Mouse (Mus musculus): ENCODE measurements around the gene Hsf2bp.

The Hsf2bp gene

DNA sequence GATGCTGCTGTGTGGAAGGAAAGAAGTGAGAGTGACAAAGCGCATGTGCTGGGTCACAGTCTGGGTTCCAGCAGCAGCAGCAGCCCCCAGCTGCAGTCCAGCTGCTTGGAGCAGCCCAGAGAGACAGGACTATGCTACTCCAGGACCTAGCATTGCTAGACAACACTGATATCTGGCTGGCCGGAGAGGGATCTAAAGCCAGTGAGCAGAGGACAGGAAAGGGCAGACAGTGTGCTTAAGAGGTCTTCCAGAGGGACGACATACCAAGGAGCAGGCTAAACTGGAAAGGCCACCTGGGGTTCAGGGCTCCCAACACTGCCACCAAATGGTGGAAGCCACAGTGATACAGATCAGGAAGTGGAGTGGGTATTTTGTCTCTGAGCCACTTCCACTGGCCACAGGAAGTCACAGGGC lies 99.0 kb downstream of the Hsf2bp start:
- DNase-seq (ENCODE audit: low spot score): peak; percentile 50

DNA sequence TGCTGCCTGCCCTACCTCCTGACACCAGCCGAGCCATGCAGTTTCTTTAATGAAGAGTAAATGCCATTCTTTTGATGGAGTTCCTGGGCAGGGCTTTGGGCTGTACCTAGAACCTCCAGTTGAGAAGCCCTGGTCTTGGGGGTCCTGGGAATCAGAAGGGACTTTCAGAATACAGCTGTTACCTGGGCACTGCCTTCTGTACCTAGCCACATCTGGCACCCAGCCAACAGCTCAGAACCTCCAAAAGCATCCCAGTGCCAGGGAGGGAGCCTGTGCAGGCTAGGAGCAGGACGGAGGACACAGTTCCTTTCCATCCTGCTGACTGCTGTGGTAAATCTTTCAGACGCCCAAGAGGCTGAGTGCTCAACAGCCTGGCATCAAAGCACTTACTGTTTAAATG lies 100.3 kb downstream of the Hsf2bp start:
- no peak for DNase-seq (ENCODE audit: low spot score)

DNA sequence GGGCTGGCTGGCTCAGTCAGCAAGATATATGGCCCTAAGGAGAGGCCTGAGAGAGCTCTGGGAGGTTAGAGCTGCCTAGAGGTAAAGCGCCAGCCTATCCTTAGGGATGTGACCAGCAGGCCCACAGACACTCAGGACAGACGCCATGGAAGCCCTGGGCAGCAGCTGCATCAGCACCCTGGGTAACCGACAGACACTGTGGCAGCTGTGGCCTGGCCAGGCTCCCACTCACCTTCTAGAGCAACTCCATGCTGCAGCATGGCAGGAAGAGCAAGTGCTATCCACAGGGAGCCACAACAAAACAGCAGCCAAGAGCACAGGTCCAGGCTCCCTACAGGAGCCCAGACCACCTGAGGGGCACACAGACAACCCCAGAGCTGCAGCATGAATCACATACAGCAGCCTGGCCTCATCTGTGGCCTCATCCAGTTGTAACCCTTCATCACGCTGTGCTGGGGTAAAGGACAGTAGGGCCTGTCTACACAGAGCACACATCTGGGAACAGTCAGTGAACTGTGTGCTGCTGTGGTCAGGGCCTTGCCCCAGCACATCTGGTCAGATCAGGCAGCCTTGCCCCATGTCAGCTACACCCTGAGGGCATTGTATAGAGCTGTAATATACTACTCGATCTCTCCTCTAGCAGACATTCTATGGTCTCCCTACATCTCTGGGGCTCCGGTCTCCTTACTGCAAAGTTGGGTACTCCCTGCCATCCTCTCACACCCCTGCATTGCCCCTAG lies 100.9 kb downstream of the Hsf2bp start:
- no peak for DNase-seq (ENCODE audit: low spot score)

DNA sequence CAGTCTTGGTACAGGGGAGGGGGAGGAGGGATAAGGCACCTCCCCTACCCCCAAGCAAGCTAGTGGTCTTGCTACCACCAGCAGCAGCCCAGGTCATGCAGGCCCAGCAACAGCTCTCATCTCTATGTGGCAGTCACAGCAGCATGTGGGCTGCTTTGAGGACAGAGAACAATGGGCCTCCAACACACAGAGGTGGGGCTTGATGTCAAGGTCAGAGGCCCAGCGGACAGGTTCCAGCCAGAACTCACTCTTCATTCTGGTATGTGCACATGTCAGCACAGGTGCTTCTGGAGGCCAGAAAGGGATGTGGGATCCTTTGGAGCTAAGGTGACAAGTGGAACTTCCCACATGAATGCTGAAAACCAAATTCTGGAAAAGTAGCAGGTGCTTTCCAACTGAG lies 102.2 kb downstream of the Hsf2bp start:
- DNase-seq (ENCODE audit: low spot score): no peak

DNA sequence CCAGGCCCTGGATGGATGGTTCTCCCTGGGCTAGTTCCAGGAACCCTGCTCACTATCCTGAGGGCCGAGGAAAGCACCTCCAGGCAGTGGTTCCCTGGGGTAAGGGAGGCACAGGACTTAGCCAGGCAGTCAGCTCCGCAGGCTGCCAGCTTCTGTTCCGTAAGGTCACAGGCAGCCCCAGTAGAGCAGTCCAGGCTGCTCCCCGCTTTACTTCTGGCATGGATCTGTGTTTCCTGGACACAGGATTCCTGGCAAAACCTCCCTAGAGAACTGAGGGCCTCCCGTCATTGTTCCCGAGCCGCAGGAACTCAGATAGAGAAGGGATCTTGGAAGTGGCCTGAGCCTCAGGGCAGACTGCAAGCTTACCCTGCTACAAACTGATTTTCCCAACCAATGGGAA lies 104.7 kb downstream of the Hsf2bp start:
- no peak for DNase-seq (ENCODE audit: low spot score)

DNA sequence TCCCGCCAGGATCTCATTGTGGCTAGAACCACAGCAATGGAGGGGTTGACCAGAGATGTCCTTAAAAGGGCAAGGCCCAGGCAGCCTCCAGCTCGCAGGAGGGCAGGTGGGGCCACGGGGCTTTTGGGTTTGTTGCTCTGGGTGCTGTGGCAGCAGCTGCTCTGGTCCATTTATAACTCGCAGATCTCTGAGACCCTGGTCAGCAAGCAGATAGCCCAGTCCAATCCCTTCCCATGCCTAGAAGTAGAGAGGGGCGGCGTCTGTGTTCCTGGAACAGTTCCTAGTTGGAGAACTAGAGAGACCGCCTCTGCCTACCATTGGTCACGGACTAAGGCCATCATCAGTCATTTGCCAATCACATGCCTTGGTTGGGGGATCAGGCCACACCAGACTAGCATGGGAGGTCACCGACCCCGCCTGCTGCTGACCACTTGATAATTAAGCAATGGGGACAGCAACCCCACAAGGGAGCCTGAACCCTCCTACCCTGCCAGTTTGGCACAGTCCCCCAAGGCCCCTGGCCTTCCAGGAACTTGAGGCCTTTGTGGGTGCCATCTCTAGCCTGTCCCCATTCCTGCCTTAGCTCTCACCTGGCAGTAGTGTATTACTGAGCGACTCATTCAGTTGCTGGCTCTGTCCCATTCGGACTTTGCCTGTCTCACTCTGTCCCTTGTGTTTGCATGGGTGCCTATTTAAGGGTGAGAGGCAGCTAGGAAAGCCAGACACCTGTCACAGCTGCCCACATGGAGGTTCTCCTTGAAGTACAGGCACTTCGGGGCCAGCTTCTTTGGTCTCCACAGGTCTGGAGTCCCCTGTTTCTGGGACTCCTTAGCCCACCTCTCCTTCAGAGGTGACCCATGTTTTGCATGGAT lies 106.1 kb downstream of the Hsf2bp start:
- DNase-seq (ENCODE audit: low spot score): peak; percentile 83

DNA sequence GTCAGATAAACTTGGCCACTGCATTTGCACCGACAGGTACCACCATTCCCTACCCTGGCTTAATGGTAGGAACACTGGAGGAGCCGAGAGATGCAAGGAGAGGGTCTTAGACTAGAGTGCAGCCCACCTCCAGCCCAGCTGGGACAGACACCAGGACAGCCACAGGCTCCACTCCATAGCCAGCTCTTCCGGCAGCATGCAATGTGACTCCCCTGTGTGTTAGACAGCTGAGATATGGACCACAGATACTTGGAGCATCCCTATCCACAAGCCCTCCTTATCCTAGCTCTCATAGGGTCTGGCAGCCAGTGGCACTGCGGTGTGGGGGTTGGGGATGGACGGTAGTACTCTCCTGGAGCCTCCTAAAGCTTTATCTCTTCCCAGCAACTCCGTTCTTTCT lies 107.1 kb downstream of the Hsf2bp start:
- no peak for DNase-seq (ENCODE audit: low spot score)

DNA sequence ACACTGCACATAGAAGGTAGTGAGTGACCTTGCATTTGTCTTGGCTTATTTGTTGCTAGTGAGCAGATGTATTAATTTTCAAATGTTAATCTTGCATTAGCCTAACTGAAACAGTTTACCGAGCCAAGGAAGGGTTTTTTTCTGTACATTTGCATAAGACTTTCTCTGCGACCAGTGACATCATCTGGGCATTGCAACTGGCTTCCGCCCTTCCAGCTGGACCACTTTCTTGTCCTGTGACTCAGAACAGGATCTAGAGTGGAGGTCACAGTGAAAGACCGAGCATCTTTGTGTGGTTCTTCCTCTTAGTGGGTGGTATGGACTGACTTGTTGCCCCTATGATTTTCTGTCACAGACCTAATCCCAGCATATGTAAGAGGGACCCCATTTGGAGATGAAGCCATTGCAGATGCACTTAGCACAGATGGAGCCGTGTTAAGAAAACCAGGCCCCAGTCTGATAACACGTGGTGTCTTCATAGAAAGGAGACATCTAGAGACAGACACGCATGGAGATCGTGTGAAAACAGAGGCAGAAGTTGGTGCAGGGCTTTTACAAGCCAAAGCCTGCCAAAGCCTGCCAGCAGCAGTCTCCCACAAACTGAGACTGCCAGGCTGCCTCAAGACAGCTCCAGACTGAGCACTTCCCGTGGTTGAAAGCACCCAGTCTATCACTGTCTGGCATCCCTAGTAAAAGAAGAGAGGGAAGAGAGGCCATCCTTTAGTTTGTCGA lies 108.1 kb downstream of the Hsf2bp start:
- no peak for DNase-seq (ENCODE audit: low spot score)

DNA sequence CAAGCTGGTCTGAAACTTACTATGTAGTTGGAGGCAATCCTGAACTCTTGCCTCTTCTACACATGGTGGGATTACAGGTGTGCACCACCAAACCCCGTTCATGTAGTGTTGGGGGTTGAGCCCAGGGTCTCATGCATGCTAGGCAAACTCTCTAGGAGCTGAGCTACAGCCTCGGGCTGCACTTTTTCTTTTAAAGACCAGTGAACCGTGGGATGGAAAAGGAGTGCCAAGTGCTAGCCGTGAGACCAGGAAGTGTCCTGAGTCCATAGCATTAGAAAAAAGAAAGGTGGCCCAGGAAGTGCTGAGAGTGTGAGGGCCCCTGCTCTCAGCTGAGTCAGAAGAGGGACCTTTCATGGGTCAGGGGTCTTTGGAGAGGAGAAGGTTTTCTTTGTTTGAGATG lies 111.9 kb downstream of the Hsf2bp start:
- DNase-seq (ENCODE audit: low spot score): no peak

DNA sequence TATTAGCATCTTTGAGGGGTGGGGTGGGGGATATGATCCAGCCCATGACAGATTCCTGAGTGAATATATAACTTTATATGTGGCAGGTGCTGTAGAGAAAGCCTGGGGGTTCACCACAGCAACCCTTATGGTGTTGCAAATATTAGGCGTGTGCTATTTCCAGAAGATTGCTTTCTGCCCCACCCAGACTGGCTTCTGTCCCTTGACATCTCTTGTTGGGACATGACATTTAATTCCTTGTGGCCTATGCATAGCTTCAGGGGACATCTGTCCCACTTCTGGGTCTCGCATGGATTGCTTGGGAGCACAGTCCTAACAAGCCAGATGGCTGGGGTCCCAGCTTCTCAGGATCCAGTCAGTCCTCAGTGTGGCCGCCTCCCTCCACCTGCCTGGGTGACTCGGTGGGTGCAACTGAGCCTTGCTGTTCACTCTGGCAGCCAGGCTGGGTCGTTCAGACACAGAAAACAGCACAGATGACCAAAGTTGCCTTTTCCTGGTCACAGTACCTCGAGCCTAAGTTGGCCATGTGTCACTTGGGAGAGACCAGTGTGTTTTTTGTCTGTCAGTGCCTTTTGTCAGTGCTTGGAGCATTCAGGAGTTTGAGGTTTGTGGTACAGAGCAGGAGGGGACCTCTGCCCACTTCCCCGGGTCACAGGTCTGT lies 112.7 kb downstream of the Hsf2bp start:
- DNase-seq (ENCODE audit: low spot score): no peak

DNA sequence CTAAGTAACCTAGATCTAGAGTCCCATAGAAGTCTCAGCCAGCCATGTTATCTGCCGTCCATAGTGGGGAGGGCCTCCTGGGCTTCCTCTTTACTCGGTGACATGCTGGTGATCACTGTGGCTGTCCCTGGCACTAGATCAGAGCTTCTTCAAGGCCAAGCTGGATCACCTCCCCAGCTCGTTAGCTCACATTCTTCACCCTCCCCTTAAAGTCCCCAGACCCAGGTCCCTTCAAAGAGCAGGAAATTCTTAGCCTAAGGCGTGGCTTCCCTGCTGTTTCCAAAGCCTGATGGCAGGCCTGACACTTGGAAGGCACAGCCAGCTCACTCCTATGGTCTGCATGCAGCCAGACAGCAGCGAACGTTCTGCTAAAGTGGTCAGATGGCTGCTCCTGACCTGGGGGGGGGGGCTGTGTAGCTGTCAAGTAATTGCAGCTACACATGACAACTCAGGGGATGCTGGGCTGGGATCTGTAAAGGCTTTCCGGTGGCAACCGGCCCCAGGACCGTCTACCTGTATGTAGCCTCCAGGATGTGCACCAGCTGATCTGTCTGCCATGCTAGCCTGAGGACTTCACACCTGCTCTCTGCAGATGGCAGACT lies 115.5 kb downstream of the Hsf2bp start:
- DNase-seq (ENCODE audit: low spot score): no peak

DNA sequence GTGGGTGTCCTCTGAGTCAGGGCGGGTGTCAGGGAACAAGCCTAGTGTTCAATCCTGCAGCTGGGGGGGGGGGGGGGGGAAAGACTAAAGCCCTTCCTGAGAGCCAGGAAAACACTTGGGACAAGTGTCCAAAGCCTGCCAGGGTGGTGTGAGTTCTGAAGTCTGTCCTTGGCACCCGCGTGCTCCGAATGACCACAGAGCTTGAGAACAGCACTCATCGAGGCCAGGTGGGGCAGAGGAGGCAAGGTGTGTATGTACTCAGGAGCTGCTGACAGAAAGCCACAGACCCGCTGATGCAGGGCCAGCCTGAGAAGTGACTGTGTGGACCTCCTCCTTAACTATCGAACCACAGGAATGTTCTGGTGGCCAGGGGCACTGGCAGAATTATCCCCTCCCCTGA lies 116.5 kb downstream of the Hsf2bp start:
- no peak for DNase-seq (ENCODE audit: low spot score)

DNA sequence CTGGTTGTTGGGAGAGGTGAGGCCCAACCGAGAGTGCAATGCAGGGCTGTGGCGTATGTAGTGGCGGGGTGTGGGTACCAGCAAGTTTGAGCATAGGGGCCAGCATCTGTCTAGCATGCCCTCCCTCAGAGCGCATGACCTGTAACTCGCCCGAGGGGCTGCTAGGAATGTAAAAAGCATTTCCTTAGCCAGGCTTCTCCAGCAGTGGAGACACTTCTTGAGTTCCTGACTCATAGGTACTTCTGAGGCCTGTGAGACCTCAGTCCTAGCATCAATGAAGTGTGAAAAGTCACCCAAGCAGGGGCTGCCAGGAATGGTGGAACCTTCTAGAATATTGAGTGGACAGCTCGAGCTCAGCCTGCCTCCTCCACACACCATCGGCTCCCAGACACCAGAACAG lies 117.8 kb downstream of the Hsf2bp start:
- DNase-seq (ENCODE audit: low spot score): no peak

DNA sequence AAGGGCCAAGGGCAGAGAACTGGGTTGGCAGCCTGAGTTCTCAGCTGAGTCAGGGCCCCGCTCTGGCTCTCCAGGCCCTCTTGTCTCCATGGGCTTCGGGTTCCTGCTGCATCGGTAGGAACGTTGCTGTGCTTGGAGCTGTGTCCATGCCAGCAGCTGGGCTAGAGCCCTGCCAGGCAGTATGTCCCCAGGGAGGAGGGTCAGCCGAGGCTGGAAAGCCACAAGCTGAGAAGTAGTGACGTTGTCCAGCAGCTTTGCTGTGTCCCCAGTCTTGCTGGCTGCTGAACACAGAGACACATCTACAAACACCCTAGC lies 119.7 kb downstream of the Hsf2bp start:
- no peak for DNase-seq (ENCODE audit: low spot score)

DNA sequence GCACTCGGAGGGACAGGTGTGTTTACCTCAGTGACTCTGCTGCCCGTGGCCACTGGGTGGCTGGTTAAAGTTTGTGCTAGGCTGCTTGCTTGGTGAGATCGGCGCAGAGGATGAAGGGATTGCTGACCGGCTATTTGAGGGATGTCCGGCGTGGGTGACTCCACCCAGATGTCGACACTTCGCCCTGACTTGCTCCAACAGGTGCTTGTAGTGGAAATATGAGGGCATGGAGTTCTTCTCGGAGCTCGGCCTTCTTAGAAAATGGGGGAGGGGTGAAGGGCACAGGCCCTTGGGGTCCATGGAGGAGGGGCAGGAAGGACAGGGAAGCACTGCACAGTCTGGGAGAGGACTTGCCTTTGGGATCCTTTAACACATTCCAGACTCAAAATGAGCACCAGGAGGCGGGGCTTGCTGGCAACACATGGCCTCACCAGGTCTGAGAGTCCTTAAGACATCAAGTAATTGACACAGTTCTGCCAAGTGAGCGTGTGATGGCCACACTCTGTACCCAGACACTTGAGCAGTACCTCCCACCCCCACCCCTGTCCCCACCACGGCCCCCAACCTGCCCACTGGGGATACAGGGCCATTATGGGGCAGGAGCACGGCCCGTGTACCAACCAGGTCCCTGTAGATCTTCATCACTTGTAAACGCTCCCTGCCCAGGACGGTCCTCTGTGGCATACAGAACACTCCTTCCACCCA lies 120.2 kb downstream of the Hsf2bp start:
- peak; percentile 53 for DNase-seq (ENCODE audit: low spot score)

DNA sequence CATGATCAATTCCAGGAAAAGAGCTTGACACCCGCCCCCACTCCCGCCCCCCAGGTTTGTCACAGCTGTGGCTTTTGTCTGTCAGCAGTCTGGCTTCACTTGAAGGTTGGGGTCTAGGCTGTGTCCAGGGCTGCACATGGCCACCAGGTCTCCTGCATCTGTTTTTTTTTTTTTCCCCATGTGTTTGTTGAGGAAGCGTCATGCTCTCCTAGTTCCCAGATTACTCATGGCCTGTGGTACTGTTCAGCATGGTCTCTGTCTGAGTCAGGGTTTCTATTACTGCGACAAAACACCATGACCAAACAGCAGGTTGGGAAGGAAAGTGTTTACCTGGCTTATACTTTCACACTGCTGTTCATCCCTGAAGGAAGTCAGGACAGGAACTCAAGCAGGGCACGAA lies 121.8 kb downstream of the Hsf2bp start:
- DNase-seq (ENCODE audit: low spot score): no peak

DNA sequence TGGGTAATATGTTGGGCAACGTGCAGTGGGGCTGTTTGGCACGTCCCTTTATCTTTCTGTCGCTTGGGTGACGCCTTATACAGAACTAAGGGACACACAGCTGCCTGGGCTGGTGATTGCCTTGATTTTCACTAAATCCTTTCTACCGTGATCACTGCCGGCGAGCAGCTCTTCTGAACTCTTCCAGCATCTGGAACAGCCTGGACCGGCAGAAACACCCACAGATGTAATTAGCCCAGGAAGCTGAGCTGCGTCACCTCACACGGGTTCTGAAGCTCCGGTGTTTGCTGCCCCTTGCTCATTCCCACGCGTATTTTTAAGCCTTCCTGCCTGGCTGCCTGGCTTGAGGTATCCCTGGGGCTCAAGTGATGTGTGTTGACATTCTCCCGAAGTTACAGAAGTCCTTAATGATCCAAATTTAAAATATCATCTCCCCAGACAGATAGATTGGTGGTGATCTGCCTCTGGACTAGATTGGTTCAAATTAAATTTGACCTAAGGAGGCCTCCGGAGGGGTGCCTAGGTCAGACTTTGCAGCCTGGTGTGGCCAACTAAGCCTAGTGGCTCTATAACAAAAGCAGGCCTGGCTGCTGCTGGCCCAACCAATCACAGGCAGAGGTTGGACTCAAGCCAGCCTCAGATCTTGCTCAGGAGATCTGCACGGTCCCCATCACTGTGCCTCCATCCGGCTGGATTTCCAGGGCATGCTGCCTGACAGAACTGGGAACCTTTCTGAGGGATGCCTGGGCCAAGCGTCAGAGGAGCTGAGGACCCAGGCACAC lies 123.1 kb downstream of the Hsf2bp start:
- peak; percentile 40 for DNase-seq (ENCODE audit: low spot score)

DNA sequence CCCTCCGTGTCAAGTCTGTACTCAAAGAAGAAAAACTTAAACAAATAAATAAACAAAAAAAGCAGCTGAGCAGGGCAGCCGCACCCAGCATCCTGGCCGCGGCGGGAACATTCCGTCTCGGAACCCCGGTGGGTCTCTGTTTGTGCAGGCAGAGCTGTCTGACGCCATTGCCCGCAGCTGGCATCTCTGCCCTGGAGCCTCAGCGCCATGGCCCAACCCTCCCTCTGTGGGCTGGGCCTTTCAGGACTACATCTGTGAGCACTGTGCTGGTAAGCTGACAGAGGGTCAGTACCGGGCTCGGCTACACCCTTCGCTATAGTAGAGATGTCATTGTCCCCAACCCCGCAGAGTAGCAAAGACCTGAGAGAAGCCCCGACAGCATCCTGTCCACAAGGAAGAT lies 123.8 kb downstream of the Hsf2bp start:
- DNase-seq (ENCODE audit: low spot score): no peak

DNA sequence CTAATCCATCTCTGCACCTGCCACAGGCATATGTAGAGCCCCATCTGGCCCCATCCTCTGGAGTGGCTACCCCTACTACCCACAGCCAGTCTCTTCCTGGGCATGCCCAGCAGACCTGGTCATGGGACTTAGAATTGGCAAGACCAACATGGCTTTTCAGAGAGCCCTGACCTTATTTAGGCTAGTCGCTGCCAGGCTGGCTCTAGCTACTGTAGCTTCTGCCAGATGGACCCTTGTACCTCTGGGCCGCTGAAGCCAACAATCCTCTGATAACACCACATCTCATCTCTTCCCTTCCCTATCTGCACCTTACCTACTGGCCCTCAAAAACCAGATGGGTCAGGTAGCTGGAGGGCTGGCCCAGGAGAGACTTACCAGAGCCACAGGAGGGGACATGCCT lies 127.2 kb downstream of the Hsf2bp start:
- DNase-seq (ENCODE audit: low spot score): no peak

DNA sequence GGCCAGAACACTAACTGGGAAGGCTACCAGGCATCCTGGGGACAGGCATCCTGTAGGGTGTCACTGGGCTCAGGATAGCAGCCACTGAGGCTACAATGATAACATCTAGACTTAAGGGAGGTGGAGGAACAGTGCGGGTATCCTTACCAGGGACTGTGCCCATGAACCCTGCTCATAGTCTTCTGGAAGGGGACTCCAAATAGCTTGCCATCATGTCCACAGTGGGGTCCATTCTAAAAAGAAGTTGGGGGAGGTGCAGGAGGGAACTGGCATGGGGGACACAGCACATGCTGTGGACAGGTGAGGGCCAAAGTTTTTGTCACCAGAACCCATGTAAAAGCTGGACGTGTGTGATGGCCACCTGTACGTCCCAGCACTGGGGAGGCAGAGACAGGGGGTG lies 129.7 kb downstream of the Hsf2bp start:
- no peak for DNase-seq (ENCODE audit: low spot score)

DNA sequence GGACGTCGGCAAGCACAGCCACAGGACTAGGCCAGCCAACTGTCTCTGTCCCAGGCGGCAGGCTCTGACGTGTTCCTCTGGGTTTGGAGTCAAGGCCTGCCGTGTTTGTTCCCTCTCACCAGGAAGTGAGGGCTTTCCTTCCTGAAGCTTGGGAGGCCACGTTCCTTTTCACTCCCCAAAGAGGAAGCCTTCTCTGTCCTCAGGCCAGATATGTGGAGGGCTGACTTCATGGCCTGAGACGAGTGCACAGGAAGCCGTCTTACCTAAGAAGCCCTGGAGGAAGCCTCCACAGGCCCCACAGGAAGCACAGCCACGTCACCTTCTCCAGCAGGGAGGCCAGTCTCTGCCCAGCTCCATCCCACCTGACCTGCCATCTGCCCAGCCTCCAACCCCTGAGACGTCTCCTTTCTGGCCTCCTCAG lies 130.3 kb downstream of the Hsf2bp start:
- DNase-seq (ENCODE audit: low spot score): no peak
